Mouse (Mus musculus): ENCODE measurements at regions not wholly inside any gene's neighbourhood (a gene's known extent, or its start where the extent isn't known, plus 50 kb on each side); places are given as distances from the start of the nearest gene placed in this dataset.

DNA sequence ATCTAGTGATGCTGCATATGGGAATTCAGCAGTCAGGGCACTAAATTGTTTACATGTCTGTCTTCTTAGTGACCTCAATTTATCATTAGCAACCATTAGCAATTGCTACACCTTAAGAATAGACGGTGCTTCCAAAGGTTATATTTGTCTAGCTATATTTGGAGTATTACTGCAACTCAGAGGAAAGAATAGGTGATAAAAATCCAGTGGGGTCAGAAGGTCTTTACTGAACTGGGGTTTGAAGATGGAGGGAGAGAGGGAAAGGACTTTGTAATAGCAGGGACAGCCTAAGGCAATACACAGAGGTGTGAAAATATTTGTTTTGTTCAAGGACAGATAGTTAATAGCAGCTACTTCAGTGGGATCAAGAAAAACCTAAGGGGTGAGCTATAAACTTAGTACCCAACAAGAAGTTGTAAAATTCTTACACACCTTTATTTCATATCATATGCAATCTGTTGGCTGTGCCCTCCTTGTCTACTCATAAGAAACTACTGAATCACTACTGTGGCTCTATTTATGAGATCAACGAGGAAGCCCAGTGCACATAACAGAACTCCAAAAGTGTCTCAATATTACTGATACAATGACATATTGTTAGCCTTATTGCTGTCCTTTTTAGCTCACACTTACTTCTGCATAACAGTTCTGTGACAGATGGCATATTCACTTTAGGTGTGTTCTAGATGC is 357.7 kb upstream of the Rag2 start:
- Histone ChIP-seq H3K27me3 (ENCODE audit: control insufficient read depth, insufficient read depth, low read length) (no peaks in the 10 kb centered on the region), H3K4me1 (ENCODE audit: control insufficient read depth, insufficient read depth, low read length) (no peaks in the 10 kb centered on the region), H3K27ac (replicated peaks; ENCODE audit: low read depth, low read length) (no peak overlapping the region), H3K9ac (replicated peaks; ENCODE audit: low read length) (no peak overlapping the region), H3K4me3 (ENCODE audit: low read depth, low read length) (no peak overlapping the region), H3K36me3 (replicated peaks; ENCODE audit: control insufficient read depth, insufficient read depth, low read depth, low read length) (no peaks in the 10 kb centered on the region), H3K9me3 (replicated peaks; ENCODE audit: control insufficient read depth, low read length) (no peaks in the 10 kb centered on the region), H3K4me2 (ENCODE audit: low read depth, low read length) (no peak overlapping the region)
- ATAC-seq (replicated peaks; ENCODE audit: insufficient number of reproducible peaks, low FRiP score, low TSS enrichment, low read depth) (no peak), DNase-seq (ENCODE audit: low spot score) (no peak)
- 93% methylated on average over 2 of the region's 2 CpGs for WGBS

- no peak overlapping the region for H3K27ac ChIP-seq (replicated peaks; ENCODE audit: low read depth, low read length)
- no peaks in the 10 kb centered on the region for H3K36me3 ChIP-seq (replicated peaks; ENCODE audit: control insufficient read depth, insufficient read depth, low read depth, low read length)
- no peak overlapping the region for H3K9ac ChIP-seq (replicated peaks; ENCODE audit: low read length)
- no peak overlapping the region for H3K4me3 ChIP-seq (ENCODE audit: low read depth, low read length)
- ATAC-seq (replicated peaks; ENCODE audit: insufficient number of reproducible peaks, low FRiP score, low TSS enrichment, low read depth): no peak
- no peak for DNase-seq (ENCODE audit: low spot score)
- WGBS: 84% methylated on average over 3 of the region's 3 CpGs
- no peaks in the 10 kb centered on the region for H3K9me3 ChIP-seq (replicated peaks; ENCODE audit: control insufficient read depth, low read length)
- no peak overlapping the region for H3K4me2 ChIP-seq (ENCODE audit: low read depth, low read length)
- no peaks in the 10 kb centered on the region for H3K4me1 ChIP-seq (ENCODE audit: control insufficient read depth, insufficient read depth, low read length)
- no peaks in the 10 kb centered on the region for H3K27me3 ChIP-seq (ENCODE audit: control insufficient read depth, insufficient read depth, low read length)
These were observed 350.4 kb upstream of the Rag2 start for GRCm38 (mm10) chr2:101274045-101274664.

- no peaks in the 10 kb centered on the region for H3K36me3 ChIP-seq (replicated peaks; ENCODE audit: control insufficient read depth, insufficient read depth, low read depth, low read length)
- no peak for DNase-seq (ENCODE audit: low spot score)
- ATAC-seq (replicated peaks; ENCODE audit: insufficient number of reproducible peaks, low FRiP score, low TSS enrichment, low read depth): no peak
These were observed 339.6 kb upstream of the Rag2 start for GRCm38 (mm10) chr2:101284886-101285285.

GRCm38 (mm10) chr2:101288119-101288518 is 336.4 kb upstream of the Rag2 start:
- Histone ChIP-seq H3K9me3 (replicated peaks; ENCODE audit: control insufficient read depth, low read length) (no peaks in the 10 kb centered on the region), H3K9ac (replicated peaks; ENCODE audit: low read length) (no peak overlapping the region), H3K27ac (replicated peaks; ENCODE audit: low read depth, low read length) (no peak overlapping the region), H3K4me2 (ENCODE audit: low read depth, low read length) (no peak overlapping the region), H3K4me3 (ENCODE audit: low read depth, low read length) (no peak overlapping the region), H3K27me3 (ENCODE audit: control insufficient read depth, insufficient read depth, low read length) (no peaks in the 10 kb centered on the region), H3K4me1 (ENCODE audit: control insufficient read depth, insufficient read depth, low read length) (no peaks in the 10 kb centered on the region), H3K36me3 (replicated peaks; ENCODE audit: control insufficient read depth, insufficient read depth, low read depth, low read length) (no peaks in the 10 kb centered on the region)
- 94% methylated on average over 1 of the region's 1 CpGs for WGBS
- ATAC-seq (replicated peaks; ENCODE audit: insufficient number of reproducible peaks, low FRiP score, low TSS enrichment, low read depth) (no peak), DNase-seq (ENCODE audit: low spot score) (no peak)

More at GRCm38 (mm10) chr2:101284886-101285285, 339.6 kb upstream of the Rag2 start:
- H3K4me2 ChIP-seq (ENCODE audit: low read depth, low read length): no peak overlapping the region
- H3K9me3 ChIP-seq (replicated peaks; ENCODE audit: control insufficient read depth, low read length): no peaks in the 10 kb centered on the region
- no peaks in the 10 kb centered on the region for H3K4me1 ChIP-seq (ENCODE audit: control insufficient read depth, insufficient read depth, low read length)
- H3K4me3 ChIP-seq (ENCODE audit: low read depth, low read length): no peak overlapping the region
- H3K27ac ChIP-seq (replicated peaks; ENCODE audit: low read depth, low read length): no peak overlapping the region
- H3K9ac ChIP-seq (replicated peaks; ENCODE audit: low read length): no peak overlapping the region
- no peaks in the 10 kb centered on the region for H3K27me3 ChIP-seq (ENCODE audit: control insufficient read depth, insufficient read depth, low read length)

DNA sequence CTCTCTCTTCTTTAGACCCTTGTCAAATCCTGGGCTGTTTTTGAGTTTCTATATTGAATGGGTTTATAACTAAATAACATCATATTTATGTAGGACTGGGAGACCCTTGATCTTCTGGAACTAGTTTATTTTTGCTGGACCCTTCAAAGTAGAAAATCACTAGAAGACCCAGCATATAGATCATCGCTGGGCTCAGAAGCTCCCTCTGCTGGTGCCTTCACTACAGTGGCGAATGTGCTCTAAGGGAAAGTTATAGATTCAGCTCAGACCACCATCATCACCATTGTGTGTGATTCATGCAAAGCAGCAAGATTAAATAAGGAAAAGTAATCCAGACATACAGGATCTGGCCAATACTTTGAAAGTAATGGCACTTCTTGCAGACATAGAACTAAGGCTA is 335.4 kb upstream of the Rag2 start:
- H3K36me3 ChIP-seq (replicated peaks; ENCODE audit: control insufficient read depth, insufficient read depth, low read depth, low read length): no peaks in the 10 kb centered on the region
- H3K9me3 ChIP-seq (replicated peaks; ENCODE audit: control insufficient read depth, low read length): no peaks in the 10 kb centered on the region
- H3K4me3 ChIP-seq (ENCODE audit: low read depth, low read length): no peak overlapping the region
- 37% methylated on average over 2 of the region's 2 CpGs for WGBS
- ATAC-seq (replicated peaks; ENCODE audit: insufficient number of reproducible peaks, low FRiP score, low TSS enrichment, low read depth) (no peak), DNase-seq (ENCODE audit: low spot score) (peak; percentile 40)
- no peak overlapping the region for H3K4me2 ChIP-seq (ENCODE audit: low read depth, low read length)
- no peak overlapping the region for H3K27ac ChIP-seq (replicated peaks; ENCODE audit: low read depth, low read length)
- H3K9ac ChIP-seq (replicated peaks; ENCODE audit: low read length): no peak overlapping the region
- no peaks in the 10 kb centered on the region for H3K4me1 ChIP-seq (ENCODE audit: control insufficient read depth, insufficient read depth, low read length)
- H3K27me3 ChIP-seq (ENCODE audit: control insufficient read depth, insufficient read depth, low read length): no peaks in the 10 kb centered on the region

DNA sequence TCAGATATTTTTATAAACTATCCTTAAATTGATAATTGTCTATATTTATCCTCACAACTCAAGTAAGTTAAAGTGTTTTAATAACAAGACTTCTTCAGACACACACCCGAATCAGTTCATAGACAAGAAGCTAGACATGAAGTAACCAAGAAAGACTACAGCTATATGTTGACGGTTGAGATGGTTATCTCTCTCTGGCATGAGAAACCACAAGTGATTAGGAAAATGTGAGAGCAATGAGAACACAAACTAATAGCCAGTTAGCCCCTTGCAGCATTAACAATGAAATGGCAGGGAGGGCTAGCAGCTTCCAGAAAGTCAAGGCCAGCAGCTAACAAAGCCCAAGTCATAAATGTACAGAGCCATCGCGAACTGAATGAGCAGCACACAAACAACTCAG is 333.8 kb upstream of the Rag2 start:
- DNase-seq (ENCODE audit: low spot score) (no peak), ATAC-seq (replicated peaks; ENCODE audit: insufficient number of reproducible peaks, low FRiP score, low TSS enrichment, low read depth) (no peak)
- no peak overlapping the region for H3K9ac ChIP-seq (replicated peaks; ENCODE audit: low read length)
- no peak overlapping the region for H3K4me3 ChIP-seq (ENCODE audit: low read depth, low read length)
- no peaks in the 10 kb centered on the region for H3K4me1 ChIP-seq (ENCODE audit: control insufficient read depth, insufficient read depth, low read length)
- H3K4me2 ChIP-seq (ENCODE audit: low read depth, low read length): no peak overlapping the region
- H3K27ac ChIP-seq (replicated peaks; ENCODE audit: low read depth, low read length): no peak overlapping the region
- no peaks in the 10 kb centered on the region for H3K27me3 ChIP-seq (ENCODE audit: control insufficient read depth, insufficient read depth, low read length)
- no peaks in the 10 kb centered on the region for H3K9me3 ChIP-seq (replicated peaks; ENCODE audit: control insufficient read depth, low read length)
- no peaks in the 10 kb centered on the region for H3K36me3 ChIP-seq (replicated peaks; ENCODE audit: control insufficient read depth, insufficient read depth, low read depth, low read length)
- WGBS: 86% methylated on average over 4 of the region's 4 CpGs

DNA sequence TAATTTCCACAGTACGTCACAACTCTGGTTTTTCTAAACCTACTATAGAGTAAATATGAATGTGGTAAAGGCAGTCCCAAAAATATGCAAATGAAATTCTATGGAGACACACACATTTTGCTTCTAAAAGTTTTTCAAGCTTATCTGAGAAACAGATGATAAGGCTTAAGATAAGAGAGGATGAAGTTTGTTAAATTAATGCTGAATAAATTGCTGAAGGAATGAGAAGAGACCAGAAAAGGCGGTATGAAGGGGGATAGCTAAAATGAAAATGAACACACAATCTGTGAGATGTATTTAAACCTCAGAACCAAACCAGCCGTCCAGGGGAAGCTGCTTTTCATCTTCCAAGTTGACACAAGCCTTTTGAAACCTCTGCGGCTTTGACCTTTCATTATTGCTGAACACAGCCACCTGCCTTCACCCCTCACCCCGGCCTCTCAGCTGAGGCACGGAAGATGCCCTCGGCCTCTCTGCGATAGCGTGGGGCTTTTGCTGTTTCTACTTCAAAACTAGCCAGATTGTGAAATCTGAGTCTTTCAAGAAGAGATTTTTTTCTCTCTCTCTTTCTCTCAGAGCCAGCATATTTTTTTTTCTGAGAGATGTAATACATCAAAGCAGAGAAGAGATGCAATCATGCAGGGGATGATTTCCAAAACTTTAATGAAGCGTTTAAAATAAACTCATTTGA is 328.7 kb upstream of the Rag2 start:
- Histone ChIP-seq H3K27ac (replicated peaks; ENCODE audit: low read depth, low read length) (no peak overlapping the region), H3K9ac (replicated peaks; ENCODE audit: low read length) (no peak overlapping the region), H3K4me1 (ENCODE audit: control insufficient read depth, insufficient read depth, low read length) (no peaks in the 10 kb centered on the region), H3K4me2 (ENCODE audit: low read depth, low read length) (no peak overlapping the region), H3K27me3 (ENCODE audit: control insufficient read depth, insufficient read depth, low read length) (no peaks in the 10 kb centered on the region), H3K36me3 (replicated peaks; ENCODE audit: control insufficient read depth, insufficient read depth, low read depth, low read length) (no peaks in the 10 kb centered on the region), H3K4me3 (ENCODE audit: low read depth, low read length) (no peak overlapping the region), H3K9me3 (replicated peaks; ENCODE audit: control insufficient read depth, low read length) (no peaks in the 10 kb centered on the region)
- ATAC-seq (replicated peaks; ENCODE audit: insufficient number of reproducible peaks, low FRiP score, low TSS enrichment, low read depth) (no peak), DNase-seq (ENCODE audit: low spot score) (no peak)
- WGBS: 45% methylated on average over 10 of the region's 10 CpGs

GRCm38 (mm10) chr2:101296369-101296682 is 328.2 kb upstream of the Rag2 start:
- 57% methylated on average over 3 of the region's 3 CpGs for WGBS
- no peak for ATAC-seq (replicated peaks; ENCODE audit: insufficient number of reproducible peaks, low FRiP score, low TSS enrichment, low read depth)
- DNase-seq (ENCODE audit: low spot score): no peak
- Histone ChIP-seq H3K4me3 (ENCODE audit: low read depth, low read length) (no peak overlapping the region), H3K4me2 (ENCODE audit: low read depth, low read length) (no peak overlapping the region), H3K36me3 (replicated peaks; ENCODE audit: control insufficient read depth, insufficient read depth, low read depth, low read length) (no peaks in the 10 kb centered on the region), H3K27me3 (ENCODE audit: control insufficient read depth, insufficient read depth, low read length) (no peaks in the 10 kb centered on the region), H3K4me1 (ENCODE audit: control insufficient read depth, insufficient read depth, low read length) (no peaks in the 10 kb centered on the region), H3K9me3 (replicated peaks; ENCODE audit: control insufficient read depth, low read length) (no peaks in the 10 kb centered on the region), H3K9ac (replicated peaks; ENCODE audit: low read length) (no peak overlapping the region), H3K27ac (replicated peaks; ENCODE audit: low read depth, low read length) (no peak overlapping the region)

Measured in embryonic facial prominence, embryonic 11.5 days (tissue).